Mouse (Mus musculus) stomach, postnatal 0 days (tissue): ENCODE data around the gene Gm10490. TPM values are rescaled to one million over a fixed set of nuclear protein-coding genes. Genes with fewer than 3 reads are reported as not detected.
A peak's percentile ranks its signal among the peaks of the same experiment; 100 is the strongest.

Experiments used
- ATAC-seq: fragments of 200-750 bp; cut with Nextera tagmentation; 2 replicates; pipeline ENCODE4 v1.8.0; 2017; ENCODE audit not compliant: low FRiP score, low TSS enrichment
- DNase-seq: peaks from one replicate; pipeline ENCODE4 v3.0.0-alpha.2; 2016; ENCODE audit warnings: low spot score
- H3K27ac ChIP-seq: fragments of 300-500 bp; sonication (generic); replicated peaks from 2 replicates; pipeline ENCODE4 v1.5.1; 2014; ENCODE audit warnings: mild to moderate bottlenecking, control low read depth
- H3K27me3 ChIP-seq: fragments of 300-500 bp; sonication (generic); 2 replicates; pipeline ENCODE4 v1.6.1; 2014; ENCODE audit warnings: low read length; ENCODE audit not compliant: control insufficient read depth, insufficient read depth
- H3K36me3 ChIP-seq: fragments of 300-500 bp; sonication (generic); 2 replicates; pipeline ENCODE4 v1.6.1; 2014; ENCODE audit warnings: low read length, mixed read lengths; ENCODE audit not compliant: control insufficient read depth, insufficient read depth
- H3K4me1 ChIP-seq: fragments of 300-500 bp; sonication (generic); replicated peaks from 2 replicates; pipeline ENCODE4 v1.6.1; 2014; ENCODE audit warnings: antibody characterized with exemption; ENCODE audit not compliant: control insufficient read depth, insufficient read depth
- H3K4me2 ChIP-seq: fragments of 300-500 bp; sonication (generic); replicated peaks from 2 replicates; pipeline ENCODE4 v1.6.1; 2014; ENCODE audit warnings: low read depth, mild to moderate bottlenecking, control low read depth, moderate library complexity
- H3K4me3 ChIP-seq: fragments of 300-500 bp; sonication (generic); 2 replicates; pipeline ENCODE4 v1.5.1; 2014; ENCODE audit warnings: low read depth, low read length, control low read depth
- H3K9ac ChIP-seq: fragments of 300-500 bp; sonication (generic); 2 replicates; pipeline ENCODE4 v1.6.1; 2014; ENCODE audit warnings: mild to moderate bottlenecking, low read length, control low read depth, mixed read lengths
- H3K9me3 ChIP-seq: fragments of 300-500 bp; sonication (generic); 2 replicates; pipeline ENCODE4 v1.6.1; 2016; ENCODE audit warnings: low read length; ENCODE audit not compliant: control insufficient read depth
- CTCF ChIP-seq: IDR thresholded peaks from 2 replicates; pipeline ENCODE4 v1.5.1; 2016; ENCODE audit warnings: antibody characterized with exemption, low read depth, mild to moderate bottlenecking, moderate library complexity
- EP300 ChIP-seq: optimal IDR thresholded peaks from 2 replicates; pipeline ENCODE3; 2016; ENCODE audit warnings: antibody characterized with exemption
- WGBS: fragments of 180-500 bp; shearing (Covaris S2); extraction: QIAGEN DNeasy Blood & Tissue Kit; methylation state at CpG from one replicate; pipeline ENCODE4 v1.1.7; 2014; 5-methylcytosine and 5-hydroxymethylcytosine counted together
- polyA plus RNA-seq: library from polyadenylated mRNA; unstranded; fragments of >200 nt; fragmentation: Nextera tagmentation; extraction: Ambion mirVana; gene quantifications from 2 replicates; pipeline ENCODE4 v1.2.1, GENCODE M21; 2015

The Gm10490 gene
- polyA plus RNA-seq, 1 experiment from 2014 or later = not detected

- no peak overlapping the region for H3K27ac ChIP-seq
- H3K9ac ChIP-seq = no peak overlapping the region
- H3K4me2 ChIP-seq = no peak overlapping the region
- no peak overlapping the region for H3K4me3 ChIP-seq
- H3K4me1 ChIP-seq = no peaks in the 10 kb centered on the region
- ATAC-seq = no peak
- no peaks in the 10 kb centered on the region for H3K9me3 ChIP-seq
- TF ChIP-seq EP300 (no peak), CTCF (no peak)
- no peaks in the 10 kb centered on the region for H3K27me3 ChIP-seq
- H3K36me3 ChIP-seq = peaks cover under 1% of the 10 kb centered on the region; the same call in 1 of the 2 replicates
- WGBS = 63% methylated on average over 2 of the region's 2 CpGs
- no peak for DNase-seq
These were observed 40.8 kb upstream of the Gm10490 start for GRCm38 (mm10) chrX:7868506-7868905.

- TF ChIP-seq EP300 (no peak), CTCF (no peak)
- H3K4me3 ChIP-seq = no peak overlapping the region
- H3K27me3 ChIP-seq = no peaks in the 10 kb centered on the region
- ATAC-seq (no peak), DNase-seq (no peak)
- no peaks in the 10 kb centered on the region for H3K4me1 ChIP-seq
- H3K9me3 ChIP-seq = no peaks in the 10 kb centered on the region
- no peak overlapping the region for H3K9ac ChIP-seq
- H3K4me2 ChIP-seq = no peak overlapping the region
- no peak overlapping the region for H3K27ac ChIP-seq
- H3K36me3 ChIP-seq = peaks cover 2% of the 10 kb centered on the region; the same call in 1 of the 2 replicates
- 57% methylated on average over 3 of the region's 3 CpGs for WGBS
These were observed 39.5 kb upstream of the Gm10490 start for GRCm38 (mm10) chrX:7869826-7870225.

GRCm38 (mm10) chrX:7878007-7878419, 31.3 kb upstream of the Gm10490 start, which contains the start of gene Pim2:
Pim2 (plus strand) TSS chrX:7878262.
- H3K9ac ChIP-seq = peak within 1 kb of the TSS; percentile 48
- peak within 1 kb of the TSS; percentile 37 for H3K4me3 ChIP-seq
- no peaks in the 10 kb centered on the region for H3K4me1 ChIP-seq
- no peaks in the 10 kb centered on the region for H3K27me3 ChIP-seq
- peak; percentile 87 for DNase-seq
- H3K9me3 ChIP-seq = no peaks in the 10 kb centered on the region
- peaks cover 2% of the 10 kb centered on the region; the same call in 1 of the 2 replicates for H3K36me3 ChIP-seq
- 14% methylated on average over 30 of the region's 38 CpGs for WGBS
- TF ChIP-seq EP300 (no peak), CTCF (no peak)
- H3K27ac ChIP-seq = no peak within 1 kb of the TSS
- H3K4me2 ChIP-seq = peak within 1 kb of the TSS; percentile 70
- ATAC-seq = peak; percentile 94

GRCm38 (mm10) chrX:7878495-7878894, 30.8 kb upstream of the Gm10490 start:
- DNase-seq = peak; percentile 19
- ATAC-seq = no peak; the same call in 1 of the 2 replicates

GRCm38 (mm10) chrX:7879819-7880218, 29.5 kb upstream of the Gm10490 start:
- ATAC-seq (no peak), DNase-seq (peak; percentile 60)
- Histone ChIP-seq H3K9ac (no peak overlapping the region), H3K4me2 (peak overlapping the region; percentile 27), H3K9me3 (no peaks in the 10 kb centered on the region), H3K4me1 (no peaks in the 10 kb centered on the region), H3K4me3 (no peak overlapping the region), H3K27ac (no peak overlapping the region), H3K27me3 (no peaks in the 10 kb centered on the region), H3K36me3 (no peaks in the 10 kb centered on the region)
- TF ChIP-seq EP300 = no peak
- peak; percentile 70 for TF ChIP-seq CTCF
- 5% methylated on average over 10 of the region's 11 CpGs for WGBS

More at GRCm38 (mm10) chrX:7878495-7878894, 30.8 kb upstream of the Gm10490 start:
- H3K27me3 ChIP-seq = no peaks in the 10 kb centered on the region
- H3K4me2 ChIP-seq = peak overlapping the region; percentile 70
- 11% methylated on average over 21 of the region's 21 CpGs for WGBS
- TF ChIP-seq CTCF (no peak), EP300 (no peak)
- peak overlapping the region; percentile 37 for H3K4me3 ChIP-seq
- H3K4me1 ChIP-seq = no peaks in the 10 kb centered on the region
- peak overlapping the region; percentile 48 for H3K9ac ChIP-seq
- no peaks in the 10 kb centered on the region for H3K9me3 ChIP-seq
- H3K27ac ChIP-seq = no peak overlapping the region
- H3K36me3 ChIP-seq = peaks cover 2% of the 10 kb centered on the region; the same call in 1 of the 2 replicates

- DNase-seq (peak; percentile 85), ATAC-seq (peak; percentile 98)
- Histone ChIP-seq H3K27ac (peak within 1 kb of the TSS; percentile 81), H3K9me3 (no peaks in the 10 kb centered on the region), H3K9ac (peak within 1 kb of the TSS; percentile 47), H3K36me3 (no peaks in the 10 kb centered on the region), H3K4me3 (peak within 1 kb of the TSS; percentile 55), H3K4me1 (no peaks in the 10 kb centered on the region), H3K27me3 (no peaks in the 10 kb centered on the region), H3K4me2 (peak within 1 kb of the TSS; percentile 59)
- TF ChIP-seq CTCF (peak; percentile 49), EP300 (no peak)
- 17% methylated on average over 49 of the region's 49 CpGs for WGBS
These were observed 25.3 kb upstream of the Gm10490 start, which contains the start of gene Slc35a2 for GRCm38 (mm10) chrX:7883841-7884567. Slc35a2 (plus strand) TSS chrX:7884028.
